Mouse (Mus musculus) thymus, postnatal 0 days (tissue): Measurements from ENCODE around the gene Ptpre. TPM values are rescaled to one million over a fixed set of nuclear protein-coding genes. Genes with fewer than 3 reads are reported as not detected.

Experiments
- DNase-seq: peaks from one replicate; pipeline ENCODE4 v3.0.0-alpha.2; 2015; ENCODE audit warnings: low spot score
- polyA plus RNA-seq: library from polyadenylated mRNA; unstranded; fragments of >200 nt; fragmentation: Nextera tagmentation; extraction: Ambion mirVana; gene quantifications from 2 replicates; pipeline ENCODE4 v1.2.1, GENCODE M21; 2015

Gene Ptpre
- polyA plus RNA-seq, 1 experiment from 2014 or later, result 17.3 TPM

- DNase-seq, result no peak
These were observed 39.0 kb downstream of the Ptpre start for GRCm38 (mm10) chr7:135576329-135576728.

GRCm38 (mm10) chr7:135578715-135579325 is 41.5 kb downstream of the Ptpre start:
- no peak for DNase-seq

GRCm38 (mm10) chr7:135580306-135581091 is 43.2 kb downstream of the Ptpre start:
- peak; percentile 75 for DNase-seq

- peak; percentile 30 for DNase-seq
These were observed 43.8 kb downstream of the Ptpre start for GRCm38 (mm10) chr7:135581128-135581527.

- DNase-seq, result no peak
These were observed 47.9 kb downstream of the Ptpre start for GRCm38 (mm10) chr7:135585125-135585687.

GRCm38 (mm10) chr7:135586402-135586801 is 49.1 kb downstream of the Ptpre start:
- DNase-seq, result no peak

- no peak for DNase-seq
These were observed 50.7 kb downstream of the Ptpre start for GRCm38 (mm10) chr7:135587821-135588575.

- DNase-seq, result peak; percentile 16
These were observed 51.5 kb downstream of the Ptpre start for GRCm38 (mm10) chr7:135588620-135589309.

- no peak for DNase-seq
These were observed 54.2 kb downstream of the Ptpre start for GRCm38 (mm10) chr7:135591461-135591860.

GRCm38 (mm10) chr7:135593286-135593685 is 56.0 kb downstream of the Ptpre start:
- peak; percentile 66 for DNase-seq

GRCm38 (mm10) chr7:135593825-135594224 is 56.5 kb downstream of the Ptpre start:
- no peak for DNase-seq

GRCm38 (mm10) chr7:135594676-135595075 is 57.4 kb downstream of the Ptpre start:
- no peak for DNase-seq

GRCm38 (mm10) chr7:135595640-135596174 is 58.4 kb downstream of the Ptpre start:
- no peak for DNase-seq

GRCm38 (mm10) chr7:135597006-135597405 is 59.7 kb downstream of the Ptpre start:
- no peak for DNase-seq

- DNase-seq, result no peak
These were observed 60.5 kb downstream of the Ptpre start for GRCm38 (mm10) chr7:135597604-135598289.

GRCm38 (mm10) chr7:135598303-135598855 is 61.1 kb downstream of the Ptpre start:
- peak; percentile 57 for DNase-seq

- no peak for DNase-seq
These were observed 62.8 kb downstream of the Ptpre start for GRCm38 (mm10) chr7:135600076-135600475.

- DNase-seq, result no peak
These were observed 64.3 kb downstream of the Ptpre start for GRCm38 (mm10) chr7:135601607-135602006.

GRCm38 (mm10) chr7:135602265-135602664 is 65.0 kb downstream of the Ptpre start:
- no peak for DNase-seq
